Mouse (Mus musculus): Measurements from ENCODE around the gene Cd24a.

The Cd24a gene

DNA sequence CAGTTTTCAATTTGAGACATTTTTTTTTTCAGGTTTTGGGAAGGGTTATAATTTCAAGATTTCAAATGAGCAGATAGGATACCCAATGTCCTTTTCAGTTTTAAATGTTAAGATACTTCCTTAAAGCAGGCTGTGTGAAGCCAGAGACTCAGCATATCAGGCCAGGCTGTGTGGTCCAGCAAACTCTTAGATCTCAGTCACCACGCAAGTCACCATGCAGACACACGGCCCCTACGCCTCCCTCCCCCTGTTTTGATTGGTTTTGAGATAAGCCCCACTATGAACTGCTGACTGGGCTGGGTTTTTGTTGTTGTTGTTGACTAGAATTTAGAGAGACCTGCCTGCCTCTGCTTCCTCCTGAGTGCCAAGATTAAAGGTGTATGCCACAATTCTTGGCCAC, 3.2 kb downstream of the Cd24a start:
- no peak for DNase-seq (ENCODE audit: low spot score)

DNA sequence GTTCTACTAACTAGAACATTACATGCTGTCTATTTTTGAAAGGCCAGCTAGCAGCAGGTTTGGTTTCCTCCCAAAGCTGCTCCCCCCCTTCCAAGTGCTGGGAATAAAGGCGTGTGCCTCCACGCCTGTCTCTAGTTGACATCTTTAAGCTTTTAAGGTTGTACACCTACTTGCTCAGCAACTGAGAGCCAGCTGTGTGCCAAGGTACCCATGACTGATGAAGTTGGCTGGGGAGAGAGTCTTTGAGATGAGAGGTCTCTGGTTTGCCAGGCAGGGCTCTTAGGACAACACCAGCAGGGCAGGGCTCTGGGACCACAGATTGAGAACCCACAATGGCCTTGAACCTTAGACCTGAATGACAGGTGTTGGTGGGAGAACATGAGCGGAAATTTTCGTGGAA, 6.5 kb downstream of the Cd24a start:
- no peak for DNase-seq (ENCODE audit: low spot score)

DNA sequence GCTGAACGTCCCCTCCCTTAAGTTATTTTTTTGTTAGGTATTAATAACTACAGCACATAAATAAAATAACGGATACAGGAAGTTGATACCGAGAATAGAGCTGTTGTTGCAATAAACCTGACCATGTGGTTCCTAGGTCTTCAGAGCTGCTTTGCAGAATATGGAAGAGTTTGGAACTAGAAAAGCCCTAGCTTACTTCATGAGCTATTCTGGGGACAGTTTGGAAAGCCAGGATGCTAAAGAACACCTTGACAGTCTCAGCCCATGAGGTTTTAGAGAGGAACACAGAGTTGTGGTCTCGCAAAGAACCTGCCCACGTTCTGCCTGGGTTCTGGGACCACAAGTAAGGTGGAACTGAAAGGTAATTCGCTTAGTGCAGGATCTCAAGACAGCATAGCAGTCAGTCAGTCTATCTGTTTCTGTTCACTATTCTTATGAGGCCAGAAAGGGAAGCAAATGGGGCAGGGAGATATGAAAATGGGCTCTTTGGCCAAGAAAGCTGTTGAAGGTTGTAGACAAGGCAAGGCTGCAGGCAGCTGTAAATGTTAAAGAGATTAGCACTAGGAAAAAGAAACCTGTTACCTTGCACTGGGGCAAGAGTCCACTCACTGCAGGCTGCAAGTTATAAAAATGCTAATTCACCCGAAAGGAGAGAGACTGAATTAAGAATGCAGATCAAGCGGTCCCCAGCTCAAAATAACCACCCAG, 10.5 kb downstream of the Cd24a start:
- no peak for DNase-seq (ENCODE audit: low spot score)

DNA sequence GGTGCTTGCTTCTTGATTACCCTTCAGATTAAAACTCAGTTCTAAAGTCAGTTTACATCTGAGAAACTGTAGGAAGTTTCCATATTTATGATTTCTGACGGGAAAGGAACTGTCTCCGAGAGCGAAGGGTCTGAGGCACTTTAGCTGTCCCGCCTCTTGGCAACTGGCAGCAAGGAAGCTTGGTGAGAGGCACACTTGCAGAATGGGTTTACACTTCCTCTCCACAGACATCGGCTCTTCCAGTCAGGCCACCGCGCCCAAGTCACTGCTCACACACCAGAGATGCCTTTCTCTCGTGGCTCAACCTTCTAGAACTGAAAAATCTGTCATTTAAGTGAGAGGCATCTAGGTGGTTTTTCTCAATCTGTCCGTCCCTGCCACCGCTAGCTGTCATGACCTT, 13.4 kb downstream of the Cd24a start:
- no peak for DNase-seq (ENCODE audit: low spot score)

DNA sequence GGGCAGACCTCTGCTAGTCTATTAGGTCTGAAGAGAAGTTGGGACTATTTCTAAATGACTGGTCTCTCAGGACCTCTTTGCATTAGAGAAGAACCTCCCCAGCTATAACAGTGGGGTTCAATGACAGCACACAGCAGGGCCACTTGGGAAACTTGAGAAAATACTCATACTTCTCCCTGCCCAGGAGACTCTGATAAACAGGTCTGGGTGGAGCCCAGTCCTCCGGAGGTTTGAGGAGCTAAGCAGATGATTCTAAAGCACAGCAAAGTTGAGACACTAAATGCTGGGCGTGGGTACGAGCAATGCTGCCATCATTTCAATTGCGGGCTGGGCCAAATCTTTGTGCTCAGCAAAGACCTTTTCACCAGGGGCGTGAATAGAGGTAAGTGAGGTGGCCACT, 15.1 kb downstream of the Cd24a start:
- no peak for DNase-seq (ENCODE audit: low spot score)

DNA sequence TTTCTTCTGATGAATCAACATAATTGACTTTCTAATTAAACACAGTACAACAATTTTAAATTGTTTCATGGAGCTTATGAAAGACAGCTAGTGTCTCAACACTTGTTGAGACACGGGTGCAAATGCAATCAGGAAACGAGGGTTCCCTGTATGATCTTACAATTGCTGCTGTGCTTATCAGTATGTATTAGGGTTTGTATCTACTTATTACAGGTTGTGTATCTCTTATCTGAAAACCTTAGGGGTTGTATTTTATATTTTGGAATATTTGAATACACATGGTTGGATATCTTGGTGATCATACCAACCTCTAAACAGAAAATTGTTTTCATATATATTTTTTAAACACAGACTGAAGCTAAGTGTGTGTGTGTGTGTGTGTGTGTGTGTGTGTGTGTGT, 16.1 kb downstream of the Cd24a start:
- no peak for DNase-seq (ENCODE audit: low spot score)

DNA sequence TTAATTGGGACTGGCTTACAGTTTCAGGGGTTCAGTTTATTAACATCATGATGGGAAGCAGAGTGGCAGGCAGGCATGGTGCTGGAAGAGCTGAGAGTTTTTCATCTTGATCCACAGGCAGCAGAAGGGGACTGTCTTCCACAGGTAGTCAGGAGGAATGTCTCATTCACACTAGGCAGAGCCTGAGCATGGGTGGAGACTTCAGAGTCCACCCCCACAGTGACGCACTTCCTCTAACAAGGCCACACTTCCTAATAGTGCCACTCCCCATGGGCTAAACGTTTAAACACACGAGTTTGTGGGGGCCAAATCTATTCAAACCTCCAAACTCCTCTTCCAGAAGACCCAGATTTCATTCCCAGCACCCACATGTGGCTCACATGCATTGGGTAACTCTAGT, 16.8 kb downstream of the Cd24a start:
- no peak for DNase-seq (ENCODE audit: low spot score)

DNA sequence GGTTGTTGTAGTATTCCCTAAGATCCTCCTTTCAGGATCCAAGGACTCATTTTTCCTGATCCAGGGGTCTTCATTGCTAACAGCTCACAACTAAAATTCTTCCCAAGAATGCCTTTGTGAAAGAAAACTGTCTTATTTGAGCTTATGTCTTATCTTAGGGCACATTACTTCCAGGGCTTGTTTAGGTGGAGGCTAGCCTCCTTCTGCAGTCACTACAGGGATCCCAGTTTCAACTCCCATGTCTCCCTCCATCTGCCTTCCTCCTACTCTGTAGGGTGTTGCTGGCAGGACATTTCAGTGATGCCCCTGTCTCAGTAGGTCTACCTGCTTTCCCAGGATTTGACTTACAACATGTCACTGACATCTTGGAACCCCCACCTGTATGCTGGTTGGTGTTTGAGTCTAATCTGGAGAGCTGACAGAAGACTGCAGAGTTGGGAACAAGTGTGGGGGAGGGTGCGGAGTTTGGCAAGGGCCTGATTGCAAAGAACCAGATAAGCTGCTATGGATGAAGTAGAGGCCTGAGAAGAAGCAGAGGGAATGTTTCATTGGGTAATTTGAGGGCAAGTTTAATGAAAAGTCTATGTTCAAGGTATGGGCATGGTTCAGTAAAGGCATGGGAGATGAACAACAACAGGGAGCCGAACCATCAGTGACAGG, 20.1 kb downstream of the Cd24a start:
- DNase-seq (ENCODE audit: low spot score): no peak

DNA sequence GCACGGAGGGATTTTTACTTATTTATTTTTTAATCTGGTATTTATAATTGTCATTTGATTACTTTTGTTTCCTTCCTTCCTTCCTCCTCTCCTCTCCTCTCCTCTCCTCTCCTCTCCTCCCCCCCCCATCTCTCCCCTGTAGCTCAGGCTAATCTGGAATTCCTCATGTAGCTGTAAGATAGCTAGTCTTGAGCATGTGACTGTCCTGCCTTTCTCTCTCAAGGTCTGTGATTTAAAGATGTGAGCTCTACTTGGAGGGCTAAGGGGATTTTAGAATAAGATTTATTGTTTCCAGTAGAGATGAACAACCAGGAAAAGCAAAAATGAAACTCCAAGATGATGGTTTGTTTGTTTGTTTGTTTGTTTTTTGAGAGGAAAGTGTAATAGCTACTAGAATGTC, 23.0 kb downstream of the Cd24a start:
- DNase-seq (ENCODE audit: low spot score): no peak

DNA sequence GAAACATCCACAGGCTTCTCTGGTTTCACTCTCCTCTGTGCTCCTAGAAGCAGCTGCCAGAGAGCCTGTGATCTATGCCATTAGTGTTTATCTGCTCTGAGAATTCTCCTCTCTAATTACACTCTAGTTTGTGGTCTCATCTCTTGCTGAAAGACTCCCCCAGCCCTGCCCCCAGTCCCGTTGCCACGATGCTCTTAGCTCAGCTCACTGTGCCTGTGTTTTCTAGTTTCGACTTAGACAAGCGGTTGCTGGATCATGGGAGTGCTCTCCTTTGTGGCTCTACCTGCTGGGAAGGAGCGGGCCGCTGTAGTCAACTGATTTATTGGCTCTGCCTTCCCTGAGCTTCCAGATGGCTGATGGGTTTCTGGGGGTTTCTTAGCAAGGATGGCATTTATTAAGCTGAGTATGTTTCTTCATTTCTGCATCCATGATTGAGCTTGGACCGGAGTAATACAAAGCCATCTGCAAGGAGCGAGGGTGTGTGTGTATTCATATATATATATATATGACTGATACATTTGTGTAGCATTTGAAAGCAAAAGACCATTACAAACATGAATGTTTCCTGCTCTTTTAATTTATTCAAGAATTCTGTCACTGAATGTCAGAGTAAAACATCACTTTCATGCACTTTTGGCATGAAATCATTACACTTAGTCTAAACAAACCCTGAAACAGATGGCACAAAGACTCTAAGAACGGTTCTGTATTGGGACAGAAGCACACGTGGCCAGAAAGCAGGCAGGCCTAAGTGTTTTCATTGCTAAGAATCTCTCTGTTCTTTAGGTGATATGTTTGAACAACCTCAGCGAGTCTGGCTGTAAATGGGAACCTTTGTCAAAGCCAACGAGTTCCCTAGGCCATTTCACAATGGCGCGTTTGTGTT, 23.7 kb downstream of the Cd24a start:
- no peak for DNase-seq (ENCODE audit: low spot score)

DNA sequence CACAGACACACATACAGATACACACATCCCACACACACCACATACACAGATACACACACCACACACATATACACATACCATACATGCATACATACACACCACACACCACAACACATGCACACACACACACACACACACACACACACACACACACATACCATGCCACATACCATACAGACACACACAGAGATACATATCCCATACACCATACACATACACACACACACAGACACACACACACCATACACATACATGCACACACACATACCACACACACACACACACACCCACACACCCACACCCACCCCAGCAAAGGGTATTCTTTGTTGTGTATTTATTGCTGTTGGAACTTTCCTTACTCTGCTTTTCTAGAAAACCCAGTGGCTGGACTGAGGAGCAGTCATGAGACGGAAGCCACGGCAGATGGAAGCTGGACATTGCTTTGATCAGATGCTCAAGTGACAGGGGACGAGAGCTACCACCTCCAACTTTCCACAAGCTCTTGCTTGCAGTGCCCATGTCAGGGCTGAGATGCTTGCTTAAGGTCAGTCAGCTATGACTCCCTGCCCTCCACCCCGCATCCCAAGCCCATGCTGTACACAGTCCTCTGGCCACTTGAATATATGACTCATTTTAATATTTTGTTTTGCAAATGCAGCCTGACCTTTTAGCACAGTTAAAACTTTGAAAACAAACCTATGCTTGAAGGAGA, 26.0 kb downstream of the Cd24a start:
- DNase-seq (ENCODE audit: low spot score): no peak

DNA sequence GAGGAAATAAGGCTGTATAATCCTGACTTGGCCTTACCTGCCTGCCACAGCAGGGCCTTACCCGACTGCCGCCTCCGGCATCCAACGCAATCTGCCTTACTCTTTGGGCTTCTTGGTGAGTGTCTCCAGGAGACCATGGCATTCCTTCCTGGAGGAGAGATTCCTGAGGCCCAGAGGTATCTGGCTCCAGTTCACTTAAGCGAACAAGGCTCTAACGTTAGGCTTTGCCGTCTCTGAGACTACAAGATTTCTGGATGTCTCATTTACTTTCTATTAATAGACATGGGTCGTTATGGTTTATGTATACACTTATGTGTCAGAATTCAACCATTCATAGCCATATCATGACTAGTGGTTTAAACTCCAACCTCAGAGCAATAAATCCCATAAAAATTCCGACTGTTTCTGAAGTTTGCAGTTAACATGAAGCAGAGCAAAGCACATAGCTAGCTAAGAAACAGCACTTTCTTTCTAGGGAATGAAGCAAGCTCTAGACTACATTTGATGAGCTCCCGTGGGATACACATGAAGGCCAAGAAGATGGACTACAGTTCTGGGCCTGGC, 26.7 kb downstream of the Cd24a start:
- DNase-seq (ENCODE audit: low spot score): no peak

DNA sequence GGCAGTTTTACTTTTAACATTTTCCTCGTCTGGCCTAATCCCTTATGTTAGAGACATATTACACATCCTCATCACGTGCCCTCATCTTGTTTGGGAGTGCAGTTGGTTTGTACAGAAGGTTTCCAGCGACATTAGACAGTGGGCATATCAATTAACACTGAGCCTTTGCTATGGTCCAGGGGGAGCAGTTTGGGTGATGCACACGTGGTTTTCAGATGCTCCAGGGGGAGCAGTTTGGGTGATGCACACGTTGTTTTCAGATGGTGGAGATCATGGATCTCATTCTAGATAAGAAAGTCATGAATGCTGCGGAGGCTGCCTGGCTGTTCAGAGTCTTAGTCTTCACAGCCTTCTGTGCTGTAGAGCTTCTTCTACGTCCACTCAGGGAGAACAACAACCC, 27.8 kb downstream of the Cd24a start:
- DNase-seq (ENCODE audit: low spot score): no peak

DNA sequence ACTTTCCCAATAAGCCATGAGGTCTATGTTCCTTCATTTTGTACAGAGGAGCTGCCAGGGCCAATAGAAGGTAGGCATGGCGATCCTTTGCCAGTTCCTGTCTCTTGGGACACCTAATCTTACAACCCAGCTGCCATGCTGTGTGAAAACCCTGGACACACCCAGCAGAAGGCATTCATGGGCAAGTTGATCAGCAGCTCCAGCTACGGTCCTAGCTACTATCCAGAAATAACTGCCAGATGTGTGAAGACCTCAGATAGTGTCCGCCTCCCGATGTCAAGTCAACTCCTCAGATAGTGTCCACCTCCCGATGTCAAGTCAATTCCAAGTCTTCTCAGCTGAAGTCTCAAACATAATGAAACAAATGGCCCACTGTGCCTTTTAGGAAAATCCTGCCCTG, 31.4 kb downstream of the Cd24a start:
- DNase-seq (ENCODE audit: low spot score): no peak

DNA sequence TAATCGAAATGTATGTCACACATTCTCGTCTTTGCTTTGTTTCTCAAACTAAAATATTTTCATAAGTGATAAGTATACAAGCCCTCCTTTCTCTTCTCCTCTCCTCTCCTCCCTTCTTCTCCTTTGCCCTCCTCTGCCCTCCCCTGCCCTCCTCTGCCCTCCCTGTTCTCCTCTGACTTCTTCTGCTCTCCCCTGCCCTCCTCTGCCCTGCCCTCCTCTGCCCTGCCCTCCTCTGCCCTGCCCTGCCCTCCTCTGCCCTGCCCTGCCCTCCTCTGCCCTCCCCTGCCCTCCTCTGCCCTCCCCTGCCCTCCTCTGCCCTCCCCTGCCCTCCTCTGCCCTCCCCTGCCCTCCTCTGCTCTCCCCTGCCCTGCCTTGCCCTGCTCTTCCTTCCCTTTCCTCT, 31.9 kb downstream of the Cd24a start:
- no peak for DNase-seq (ENCODE audit: low spot score)

DNA sequence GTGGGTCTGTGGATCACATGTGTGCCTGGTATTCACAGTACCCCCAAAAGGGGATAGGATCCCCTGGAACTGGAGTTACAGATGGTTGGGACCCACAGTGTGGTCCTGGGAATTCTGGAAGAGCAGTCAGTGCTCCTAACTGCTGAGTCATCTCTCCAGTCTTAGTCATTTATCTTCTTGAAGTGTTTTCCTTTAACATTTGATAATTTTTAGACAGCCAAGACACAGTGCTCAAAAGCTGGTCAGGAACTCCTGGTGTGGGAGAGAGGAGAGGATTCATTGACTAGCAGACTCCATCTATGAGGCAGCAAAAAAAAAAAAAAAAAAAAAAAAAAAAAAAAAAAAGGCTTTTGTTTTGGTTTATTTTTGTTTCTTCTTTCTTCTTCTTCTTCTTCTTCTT, 33.0 kb downstream of the Cd24a start:
- no peak for DNase-seq (ENCODE audit: low spot score)

DNA sequence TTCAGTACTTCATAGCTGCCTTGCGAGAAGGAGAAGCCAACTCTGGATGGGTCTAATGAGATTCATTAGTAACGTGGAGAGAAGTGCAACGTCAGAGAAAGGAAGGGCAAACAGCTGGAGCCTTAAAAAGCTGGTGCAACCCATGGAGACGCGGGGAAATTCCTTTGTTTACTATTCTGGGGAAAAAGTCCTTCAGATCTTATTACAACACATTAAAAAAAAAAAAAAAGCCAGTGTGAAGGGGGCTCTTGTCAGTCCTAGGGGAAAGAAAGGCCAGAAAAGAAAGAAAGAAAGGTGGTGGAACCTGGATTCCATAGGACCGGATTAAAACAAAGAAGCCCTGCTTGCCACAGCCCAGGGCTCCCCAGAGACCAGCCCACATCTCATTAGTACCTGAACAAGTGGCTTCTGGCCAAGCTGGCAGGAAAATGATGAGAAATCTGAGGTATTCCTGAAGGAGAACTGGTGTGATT, 41.0 kb downstream of the Cd24a start:
- no peak for DNase-seq (ENCODE audit: low spot score)

DNA sequence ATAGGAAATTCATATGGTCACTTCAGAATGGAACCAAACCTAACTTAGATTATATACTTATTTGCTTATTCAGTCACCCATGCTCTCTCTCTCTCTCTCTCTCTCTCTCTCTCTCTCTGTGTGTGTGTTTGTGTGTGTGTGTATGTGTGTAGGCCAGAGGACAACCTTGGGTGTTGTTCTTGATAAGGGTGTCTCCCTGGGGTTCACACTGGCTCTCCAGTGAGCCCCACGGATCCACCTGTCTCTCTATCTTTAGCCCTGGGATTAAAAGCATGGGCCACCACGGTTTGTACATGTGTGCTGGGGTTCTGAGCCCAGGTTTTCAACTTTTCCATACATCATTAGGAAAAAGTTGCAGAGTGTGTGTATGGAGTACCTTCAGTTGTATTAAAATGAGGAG, 41.9 kb downstream of the Cd24a start:
- no peak for DNase-seq (ENCODE audit: low spot score)

DNA sequence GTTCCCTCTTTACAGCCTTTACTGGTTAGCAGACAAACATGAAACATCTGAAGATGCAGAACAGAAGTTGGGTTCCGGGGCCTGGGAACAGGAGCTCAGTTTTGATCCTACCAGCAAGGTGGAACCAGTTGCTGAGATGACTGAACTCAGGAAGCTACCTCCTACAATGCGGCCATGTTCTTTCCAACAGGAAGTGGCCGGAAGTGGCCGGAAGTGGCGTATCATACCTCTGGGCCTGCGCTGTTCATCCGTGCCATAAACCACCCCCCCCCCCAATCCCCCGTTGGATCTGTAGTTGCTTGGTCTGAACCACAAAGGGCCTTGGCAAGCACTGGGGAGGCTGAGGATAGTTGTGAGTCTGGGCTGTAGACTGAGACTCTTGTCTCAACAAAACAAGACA, 45.4 kb downstream of the Cd24a start:
- DNase-seq (ENCODE audit: low spot score): no peak

DNA sequence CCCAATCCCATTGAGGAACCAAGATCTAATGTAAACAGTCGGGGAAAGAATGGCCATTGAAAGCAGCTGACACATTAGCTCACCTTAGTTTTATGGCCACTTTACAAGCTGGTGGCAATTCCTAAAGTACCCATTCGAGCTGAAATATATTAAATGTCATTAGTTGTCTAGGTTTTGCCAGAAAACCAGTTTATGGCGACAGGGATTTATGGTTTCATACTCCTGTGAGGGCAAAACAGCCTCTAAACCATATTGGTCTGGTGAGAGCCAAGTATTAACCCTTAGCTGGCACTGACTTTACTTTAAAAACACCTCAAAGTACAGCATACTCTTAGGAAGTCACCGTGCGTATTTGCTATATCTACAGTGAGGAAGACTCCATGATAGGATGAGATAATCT, 46.3 kb downstream of the Cd24a start:
- DNase-seq (ENCODE audit: low spot score): no peak

DNA sequence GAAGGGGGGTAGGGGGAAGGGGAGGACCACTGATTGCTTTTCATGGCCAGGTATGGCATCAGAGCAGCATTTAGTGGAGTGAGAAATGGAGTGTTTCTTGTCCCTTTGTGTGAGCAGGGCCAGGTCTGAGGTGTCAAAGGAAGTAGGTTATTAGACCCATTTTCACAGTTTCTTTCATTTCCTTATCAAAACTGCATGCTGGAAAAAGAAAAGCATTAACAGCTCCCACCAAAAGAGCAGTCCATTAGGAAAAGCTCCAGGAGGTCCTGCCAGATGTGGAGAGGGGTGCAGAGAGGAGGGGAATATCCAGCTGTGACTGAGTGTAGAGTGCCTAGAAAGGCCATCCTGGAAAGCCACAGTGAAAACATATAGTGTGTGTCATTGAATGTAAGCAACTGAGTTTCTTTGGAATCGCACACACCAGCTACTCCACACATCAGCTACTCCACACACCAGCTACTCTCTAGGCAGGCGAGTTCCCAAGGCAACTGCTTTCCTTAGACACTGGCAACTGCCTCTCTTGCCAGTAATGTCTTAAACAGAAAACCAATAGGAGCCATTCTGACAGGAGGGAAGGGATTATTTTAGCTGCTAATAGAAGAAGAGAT, 46.8 kb downstream of the Cd24a start:
- DNase-seq (ENCODE audit: low spot score): no peak

DNA sequence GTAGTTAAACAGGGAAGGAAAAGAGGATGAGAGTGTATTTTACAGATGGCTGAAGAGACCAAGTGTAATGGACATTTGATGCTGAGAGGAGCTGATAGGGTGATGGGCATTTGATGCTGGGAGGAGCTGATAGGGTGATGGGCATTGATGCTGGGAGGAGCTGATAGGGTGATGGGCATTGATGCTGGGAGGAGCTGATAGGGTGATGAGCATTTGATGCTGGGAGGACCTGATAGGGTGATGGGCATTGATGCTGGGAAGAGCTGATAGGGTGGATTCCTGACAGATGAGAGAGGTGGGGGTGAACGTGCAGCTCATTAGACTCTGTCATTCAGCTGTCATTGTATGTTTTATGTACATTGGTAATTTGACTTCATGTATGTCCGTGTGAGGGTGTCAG, 47.5 kb downstream of the Cd24a start:
- DNase-seq (ENCODE audit: low spot score): no peak

Measured in lung, postnatal 25 days (tissue).